Mouse (Mus musculus) hindbrain, embryonic 12.5 days (tissue): Measurements from ENCODE around the gene Kcnq5. TPM values are rescaled to one million over a fixed set of nuclear protein-coding genes. Genes with fewer than 3 reads are reported as not detected.
"Not testable (repeated sequence)": the region's sequence is repeated elsewhere in the genome, so short reads cannot be mapped to it uniquely, and the experiment has no call there.

Experiments used
- ATAC-seq: fragments of 200-750 bp; cut with Nextera tagmentation; 2 replicates; pipeline ENCODE4 v1.8.0; 2017; ENCODE audit warnings: moderate TSS enrichment; ENCODE audit not compliant: low FRiP score
- H3K27ac ChIP-seq: fragments of 300-500 bp; sonication (generic); 2 replicates; pipeline ENCODE4 v1.5.1; 2016; ENCODE audit warnings: mild to moderate bottlenecking
- H3K27me3 ChIP-seq: fragments of 300-500 bp; sonication (generic); 2 replicates; pipeline ENCODE4 v1.6.1; 2016; ENCODE audit warnings: mild to moderate bottlenecking
- H3K36me3 ChIP-seq: fragments of 300-500 bp; sonication (generic); 2 replicates; pipeline ENCODE4 v1.6.1; 2016; ENCODE audit warnings: mild to moderate bottlenecking
- H3K4me1 ChIP-seq: fragments of 300-500 bp; sonication (generic); 2 replicates; pipeline ENCODE4 v1.6.1; 2016
- H3K4me2 ChIP-seq: fragments of 300-500 bp; sonication (generic); replicated peaks from 2 replicates; pipeline ENCODE4 v1.6.1; 2016; ENCODE audit warnings: mild to moderate bottlenecking
- H3K4me3 ChIP-seq: fragments of 300-500 bp; sonication (generic); 2 replicates; pipeline ENCODE4 v1.5.1; 2016; ENCODE audit warnings: mild to moderate bottlenecking
- H3K9ac ChIP-seq: fragments of 300-500 bp; sonication (generic); 2 replicates; pipeline ENCODE4 v1.6.1; 2016; ENCODE audit warnings: mild to moderate bottlenecking, moderate library complexity
- H3K9me3 ChIP-seq: fragments of 300-500 bp; sonication (generic); replicated peaks from 2 replicates; pipeline ENCODE4 v1.6.1; 2016; ENCODE audit warnings: mild to moderate bottlenecking
- WGBS: fragments of 180-500 bp; shearing (Covaris S2); methylation state at CpG from one replicate; pipeline ENCODE4 v1.1.7; 2016; 5-methylcytosine and 5-hydroxymethylcytosine counted together
- polyA plus RNA-seq: library from polyadenylated mRNA; unstranded; fragments of >200 nt; fragmentation: Nextera tagmentation; extraction: Ambion mirVana; gene quantifications from 2 replicates; pipeline ENCODE4 v1.2.1, GENCODE M21; 2016

The Kcnq5 gene
- polyA plus RNA-seq, 1 experiment from 2014 or later = 2.3 TPM

DNA sequence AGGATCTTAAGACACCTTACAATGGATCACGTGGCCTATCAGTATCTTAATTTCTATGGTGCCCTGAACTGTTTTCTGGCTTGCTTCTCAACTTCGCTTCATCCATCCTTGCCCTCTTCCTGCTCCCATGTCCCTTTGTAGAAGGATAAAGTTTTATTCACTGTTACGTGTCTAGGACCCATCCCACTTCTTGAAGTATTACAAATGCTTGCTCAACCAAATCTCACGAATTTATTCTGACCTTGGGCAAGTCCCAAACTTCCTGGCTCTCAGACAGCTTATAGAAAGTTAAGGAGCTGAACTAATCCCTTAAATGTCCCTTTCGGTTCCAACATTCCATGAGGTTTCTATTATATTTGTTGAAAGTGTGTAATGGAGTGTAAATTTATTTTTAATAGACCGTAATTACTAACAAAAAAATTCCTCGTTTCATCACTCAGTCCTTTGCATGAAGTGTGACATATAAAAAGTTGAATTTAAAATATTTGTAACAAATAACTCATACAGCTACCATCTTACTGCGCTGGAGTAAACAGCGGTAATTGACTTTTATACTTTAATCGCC lies 141.6 kb downstream of the Kcnq5 start:
- H3K4me1 ChIP-seq = no peaks in the 10 kb centered on the region
- no peaks in the 10 kb centered on the region for H3K27me3 ChIP-seq
- ATAC-seq = no peak
- no peaks in the 10 kb centered on the region for H3K36me3 ChIP-seq
- no peaks in the 10 kb centered on the region for H3K9me3 ChIP-seq
- H3K4me3 ChIP-seq = no peak overlapping the region
- H3K27ac ChIP-seq = no peak overlapping the region
- 51% methylated on average over 10 of the region's 10 CpGs for WGBS
- H3K9ac ChIP-seq = no peak overlapping the region
- H3K4me2 ChIP-seq = no peak overlapping the region

DNA sequence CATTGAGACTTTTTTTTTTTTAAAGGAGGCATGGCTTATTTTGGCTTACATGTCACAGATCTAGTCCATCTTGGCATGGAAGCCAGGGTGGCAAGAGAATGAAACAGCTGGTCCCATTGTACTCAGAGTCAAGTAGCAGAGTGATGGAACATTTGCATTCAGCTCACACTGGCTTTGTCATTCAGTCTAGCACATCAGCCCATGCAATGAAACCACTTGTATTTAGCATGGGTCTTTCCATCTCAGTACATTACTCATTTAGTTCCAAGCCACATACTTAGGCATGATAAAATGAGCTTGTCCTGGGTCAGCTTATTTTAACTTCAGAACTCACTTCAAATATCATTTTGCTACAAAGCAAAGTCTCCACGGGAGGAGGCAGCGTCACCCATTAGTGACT lies 156.7 kb downstream of the Kcnq5 start:
- Histone ChIP-seq H3K36me3 (no peaks in the 10 kb centered on the region), H3K4me3 (no peak overlapping the region), H3K9me3 (no peaks in the 10 kb centered on the region), H3K27ac (no peak overlapping the region), H3K4me2 (no peak overlapping the region), H3K4me1 (no peaks in the 10 kb centered on the region), H3K9ac (no peak overlapping the region), H3K27me3 (no peaks in the 10 kb centered on the region)
- 73% methylated on average over 2 of the region's 2 CpGs for WGBS
- peak; percentile 67 for ATAC-seq

DNA sequence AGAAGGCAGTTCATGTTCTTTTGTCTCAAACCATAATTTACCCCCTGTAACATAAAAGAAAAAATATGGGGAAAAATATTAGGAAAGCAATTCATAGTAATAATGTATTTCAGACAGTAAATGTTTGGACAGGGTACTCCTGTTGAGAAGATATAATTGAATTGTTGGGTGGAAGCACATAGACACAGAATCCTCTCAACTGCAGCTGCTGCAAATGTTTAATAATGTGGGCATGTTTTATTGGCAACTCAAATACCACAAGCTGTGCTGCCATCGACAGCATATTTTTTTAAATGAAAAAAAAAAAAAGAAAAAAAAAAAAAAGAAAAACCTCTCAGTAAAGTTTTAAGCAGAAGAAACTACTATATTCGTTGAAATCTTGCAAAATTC lies 157.3 kb downstream of the Kcnq5 start:
- ATAC-seq = no peak
- Histone ChIP-seq H3K9ac (no peak overlapping the region), H3K4me2 (no peak overlapping the region), H3K36me3 (no peaks in the 10 kb centered on the region), H3K9me3 (no peaks in the 10 kb centered on the region), H3K4me1 (no peaks in the 10 kb centered on the region), H3K27me3 (no peaks in the 10 kb centered on the region), H3K27ac (no peak overlapping the region), H3K4me3 (no peak overlapping the region)
- 75% methylated on average over 2 of the region's 2 CpGs for WGBS

DNA sequence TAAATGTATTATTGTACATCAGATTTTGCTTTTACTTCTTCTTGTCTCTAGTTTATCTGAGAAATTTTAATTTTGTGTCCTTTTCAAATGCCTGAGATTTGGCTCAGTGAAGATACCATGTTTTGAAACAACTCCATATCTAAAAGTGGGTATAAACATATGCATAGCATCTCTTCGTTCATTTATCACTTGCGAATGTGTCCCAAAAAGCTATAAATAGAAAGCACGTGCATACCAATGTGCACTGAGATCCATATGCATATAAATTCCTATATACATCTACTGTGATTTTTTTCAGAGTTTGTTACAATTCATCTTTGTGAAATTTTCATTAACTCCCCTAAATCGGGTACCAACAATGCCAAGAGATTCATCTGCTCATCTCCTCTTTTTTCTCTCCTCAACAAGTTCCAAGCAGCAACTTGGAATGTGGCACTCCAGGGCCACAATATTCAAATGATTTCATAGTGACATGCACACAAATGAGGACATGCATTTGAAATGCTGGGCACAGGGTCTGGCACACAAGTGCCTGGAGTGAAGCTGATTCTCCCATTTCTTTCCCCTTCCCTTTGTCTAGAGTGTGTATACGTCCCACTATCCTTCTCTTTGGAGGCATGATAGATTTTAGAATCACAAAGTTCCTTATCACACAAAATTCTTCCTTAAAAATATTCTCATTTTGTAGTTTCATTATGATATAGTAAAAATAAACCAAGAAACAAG lies 157.8 kb downstream of the Kcnq5 start:
- H3K4me1 ChIP-seq = no peaks in the 10 kb centered on the region
- H3K27me3 ChIP-seq = no peaks in the 10 kb centered on the region
- no peaks in the 10 kb centered on the region for H3K9me3 ChIP-seq
- H3K4me3 ChIP-seq = no peak overlapping the region
- ATAC-seq = no peak
- H3K27ac ChIP-seq = no peak overlapping the region
- no peak overlapping the region for H3K9ac ChIP-seq
- no peaks in the 10 kb centered on the region for H3K36me3 ChIP-seq
- WGBS = 81% methylated on average over 5 of the region's 5 CpGs
- H3K4me2 ChIP-seq = no peak overlapping the region

DNA sequence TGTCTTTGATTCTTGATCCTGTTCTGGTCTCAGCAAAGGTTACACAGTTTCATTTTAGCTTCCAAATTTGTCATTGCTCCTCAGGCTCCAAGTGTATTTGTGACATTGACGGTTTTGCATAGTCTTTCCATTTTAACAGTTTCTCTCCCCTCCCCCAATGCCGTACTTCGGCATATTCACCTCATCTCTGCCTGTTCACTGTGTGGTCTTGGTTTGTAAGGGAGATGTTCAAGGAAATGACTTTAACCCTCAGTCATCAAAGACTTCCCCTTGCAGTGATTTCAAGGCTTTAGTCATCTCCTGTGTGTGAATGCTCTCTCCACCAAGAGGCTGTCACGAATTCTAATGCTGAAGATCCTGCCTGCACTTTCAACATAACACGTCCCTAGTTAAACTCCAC lies 181.0 kb downstream of the Kcnq5 start:
- H3K4me1 ChIP-seq = no peaks in the 10 kb centered on the region
- H3K27ac ChIP-seq = no peak overlapping the region
- no peaks in the 10 kb centered on the region for H3K9me3 ChIP-seq
- ATAC-seq = no peak
- 82% methylated on average over 5 of the region's 5 CpGs for WGBS
- no peak overlapping the region for H3K4me2 ChIP-seq
- H3K9ac ChIP-seq = no peak overlapping the region
- H3K36me3 ChIP-seq = no peaks in the 10 kb centered on the region
- no peaks in the 10 kb centered on the region for H3K27me3 ChIP-seq
- H3K4me3 ChIP-seq = no peak overlapping the region

DNA sequence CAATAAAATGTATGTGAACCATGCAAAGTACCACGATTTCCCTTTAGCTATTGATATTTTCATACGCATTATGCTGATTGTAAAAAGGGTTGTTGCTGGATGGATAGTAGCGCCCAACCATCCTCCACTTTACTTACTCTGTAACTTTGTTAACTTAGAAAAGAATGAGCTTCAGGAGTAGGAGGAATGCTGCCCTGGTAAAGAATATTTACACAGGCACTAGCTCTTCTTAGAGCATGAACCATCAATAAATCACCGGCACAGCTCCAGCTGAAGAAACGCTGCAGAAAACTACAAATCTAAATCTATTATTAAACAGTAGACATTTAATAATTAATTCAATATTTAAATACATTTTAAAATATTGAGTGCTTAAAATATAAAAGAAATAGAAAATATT lies 184.2 kb downstream of the Kcnq5 start:
- no peak for ATAC-seq
- 92% methylated on average over 5 of the region's 5 CpGs for WGBS

DNA sequence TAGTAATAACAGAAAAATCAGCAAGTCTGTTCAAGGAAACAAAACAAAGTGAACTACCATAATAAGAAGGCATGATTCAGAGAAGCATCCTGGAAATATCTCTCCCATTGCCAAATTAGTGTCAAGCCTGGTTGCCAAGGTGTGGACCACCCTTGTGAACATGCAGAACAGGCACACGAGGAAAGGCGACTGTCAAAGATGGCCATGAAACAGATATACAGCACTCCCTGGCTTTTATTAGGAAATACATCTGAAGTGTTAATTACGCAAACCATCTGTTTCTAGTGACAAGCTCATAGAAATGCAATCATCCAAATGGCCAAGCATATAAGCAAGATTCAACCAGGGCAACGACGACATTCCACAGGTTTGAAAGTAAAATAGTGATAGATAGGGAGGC lies 187.8 kb downstream of the Kcnq5 start:
- Histone ChIP-seq H3K9ac (no peak overlapping the region), H3K27me3 (no peaks in the 10 kb centered on the region), H3K27ac (no peak overlapping the region), H3K4me2 (no peak overlapping the region), H3K9me3 (no peaks in the 10 kb centered on the region), H3K4me3 (no peak overlapping the region), H3K4me1 (no peaks in the 10 kb centered on the region), H3K36me3 (no peaks in the 10 kb centered on the region)
- ATAC-seq = no peak
- WGBS = 83% methylated on average over 5 of the region's 5 CpGs

More for the DNA sequence above, 184.2 kb downstream of the Kcnq5 start:
- Histone ChIP-seq H3K9ac (no peak overlapping the region), H3K4me2 (no peak overlapping the region), H3K36me3 (no peaks in the 10 kb centered on the region), H3K27ac (no peak overlapping the region), H3K27me3 (no peaks in the 10 kb centered on the region), H3K4me3 (no peak overlapping the region), H3K9me3 (no peaks in the 10 kb centered on the region), H3K4me1 (no peaks in the 10 kb centered on the region)

DNA sequence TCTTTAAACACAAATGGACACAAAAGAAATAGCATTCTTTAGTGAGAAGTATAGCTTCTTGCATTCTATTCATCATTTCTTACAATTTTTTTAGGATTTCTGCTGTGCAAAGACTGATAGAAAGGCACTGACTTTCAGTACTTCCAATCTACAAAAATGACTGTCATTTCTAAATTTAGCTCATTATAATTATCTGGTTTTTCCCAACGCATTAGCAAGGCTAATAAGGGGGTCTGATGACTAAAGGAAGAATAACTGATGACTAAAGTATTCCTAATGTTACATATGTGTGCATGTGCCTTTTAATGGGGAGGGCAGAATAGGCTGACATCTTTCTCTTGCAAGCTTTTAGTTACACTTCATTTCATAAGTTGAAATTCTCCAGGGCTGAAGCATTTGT lies 191.2 kb downstream of the Kcnq5 start:
- no peak overlapping the region for H3K27ac ChIP-seq
- WGBS = 87% methylated on average over 1 of the region's 1 CpGs
- no peak for ATAC-seq
- H3K9ac ChIP-seq = no peak overlapping the region
- H3K36me3 ChIP-seq = no peaks in the 10 kb centered on the region
- no peaks in the 10 kb centered on the region for H3K27me3 ChIP-seq
- no peaks in the 10 kb centered on the region for H3K4me1 ChIP-seq
- no peak overlapping the region for H3K4me3 ChIP-seq
- H3K9me3 ChIP-seq = no peaks in the 10 kb centered on the region
- H3K4me2 ChIP-seq = no peak overlapping the region

DNA sequence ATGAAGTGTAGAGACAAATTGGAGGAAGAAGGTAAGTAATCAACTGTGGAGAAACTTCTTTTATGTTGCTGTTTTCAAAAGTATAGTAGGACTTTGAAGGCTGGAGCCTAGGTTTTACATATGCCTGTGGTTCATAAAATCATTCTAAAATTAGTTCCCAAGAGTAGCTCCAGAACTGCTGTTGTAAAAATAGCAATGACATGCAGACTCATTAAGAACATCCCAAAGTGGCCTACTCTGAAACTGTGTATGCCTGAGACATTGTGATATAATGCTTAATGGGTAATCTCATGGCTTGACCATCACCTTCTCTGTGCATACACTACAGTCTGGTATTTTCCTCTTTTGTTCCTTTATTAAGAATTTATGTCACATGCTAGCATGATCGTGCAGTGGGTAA lies 212.4 kb downstream of the Kcnq5 start:
- H3K36me3 ChIP-seq = no peaks in the 10 kb centered on the region
- no peak for ATAC-seq
- H3K9ac ChIP-seq = no peak overlapping the region
- H3K27me3 ChIP-seq = no peaks in the 10 kb centered on the region
- no peaks in the 10 kb centered on the region for H3K4me1 ChIP-seq
- no peak overlapping the region for H3K27ac ChIP-seq
- no peak overlapping the region for H3K4me3 ChIP-seq
- H3K9me3 ChIP-seq = no peaks in the 10 kb centered on the region
- no peak overlapping the region for H3K4me2 ChIP-seq
- 96% methylated on average over 1 of the region's 1 CpGs for WGBS

DNA sequence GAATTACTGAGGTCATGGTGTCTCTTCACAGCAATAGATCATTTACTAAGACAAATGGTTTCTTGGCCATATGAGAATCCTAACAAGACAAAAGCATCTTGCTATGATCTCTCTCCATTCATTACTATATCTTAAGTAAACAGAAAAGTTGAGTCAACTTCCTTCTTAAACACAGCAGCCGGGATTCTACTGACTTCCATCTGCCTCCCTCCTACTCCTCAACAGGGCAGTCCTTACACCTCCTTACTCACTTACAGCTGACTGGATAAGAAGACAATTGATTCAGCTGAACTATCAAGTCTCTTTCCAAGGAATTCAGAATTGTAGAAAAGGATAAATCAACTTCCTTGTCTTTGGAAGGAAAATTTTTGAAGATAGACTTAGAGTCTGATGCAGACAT lies 232.6 kb downstream of the Kcnq5 start:
- no peak overlapping the region for H3K4me3 ChIP-seq
- WGBS = 80% methylated on average over 1 of the region's 1 CpGs
- H3K4me2 ChIP-seq = no peak overlapping the region
- no peaks in the 10 kb centered on the region for H3K9me3 ChIP-seq
- no peak overlapping the region for H3K27ac ChIP-seq
- no peak overlapping the region for H3K9ac ChIP-seq
- H3K4me1 ChIP-seq = no peaks in the 10 kb centered on the region
- H3K27me3 ChIP-seq = no peaks in the 10 kb centered on the region
- no peaks in the 10 kb centered on the region for H3K36me3 ChIP-seq
- ATAC-seq = no peak

DNA sequence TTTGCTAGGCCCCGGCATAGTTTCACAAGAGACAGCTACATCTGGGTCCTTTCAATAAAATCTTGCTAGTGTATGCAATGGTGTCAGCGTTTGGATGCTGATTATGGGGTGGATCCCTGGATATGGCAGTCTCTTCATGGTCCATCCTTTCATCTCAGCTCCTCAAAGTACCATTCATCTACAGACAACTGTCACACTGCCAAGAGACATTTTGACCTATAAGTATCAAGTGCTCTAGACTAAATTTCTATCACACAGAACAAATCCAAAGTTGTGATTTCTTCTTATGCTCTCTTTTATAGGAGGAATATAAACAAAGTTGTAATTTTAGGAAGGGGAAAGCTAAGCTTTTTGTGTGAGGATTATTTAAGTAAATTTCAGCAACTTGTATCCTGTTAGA lies 238.5 kb downstream of the Kcnq5 start:
- ATAC-seq, H3K4me2 ChIP-seq, H3K36me3 ChIP-seq, H3K4me1 ChIP-seq, H3K9me3 ChIP-seq, H3K27ac ChIP-seq, H3K9ac ChIP-seq, H3K4me3 ChIP-seq, H3K27me3 ChIP-seq: not testable (repeated sequence)
- WGBS = 69% methylated on average over 2 of the region's 2 CpGs

DNA sequence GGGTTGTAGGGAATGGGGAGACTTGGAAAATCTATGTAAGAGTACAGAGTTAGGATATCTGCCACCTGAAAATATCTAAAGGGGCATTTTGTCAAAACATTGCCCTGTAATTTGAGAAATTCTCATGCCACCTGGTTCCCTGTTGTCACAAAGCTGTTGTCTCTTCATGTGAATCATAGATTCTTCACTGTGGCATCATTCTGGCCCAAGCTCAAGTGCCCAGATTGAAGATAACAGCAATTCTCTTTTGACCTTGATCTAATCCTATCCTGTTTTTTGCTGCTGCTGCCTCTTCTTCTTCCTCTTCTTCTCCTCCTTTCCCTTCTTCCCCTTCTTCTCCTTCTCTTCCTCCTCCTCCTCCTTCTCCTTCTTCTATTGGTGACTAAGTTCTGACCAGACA lies 240.5 kb downstream of the Kcnq5 start:
- H3K9ac ChIP-seq = no peak overlapping the region
- H3K4me2 ChIP-seq = no peak overlapping the region
- no peaks in the 10 kb centered on the region for H3K36me3 ChIP-seq
- no peaks in the 10 kb centered on the region for H3K4me1 ChIP-seq
- ATAC-seq = no peak
- no peaks in the 10 kb centered on the region for H3K9me3 ChIP-seq
- no peak overlapping the region for H3K4me3 ChIP-seq
- H3K27me3 ChIP-seq = no peaks in the 10 kb centered on the region
- H3K27ac ChIP-seq = no peak overlapping the region

DNA sequence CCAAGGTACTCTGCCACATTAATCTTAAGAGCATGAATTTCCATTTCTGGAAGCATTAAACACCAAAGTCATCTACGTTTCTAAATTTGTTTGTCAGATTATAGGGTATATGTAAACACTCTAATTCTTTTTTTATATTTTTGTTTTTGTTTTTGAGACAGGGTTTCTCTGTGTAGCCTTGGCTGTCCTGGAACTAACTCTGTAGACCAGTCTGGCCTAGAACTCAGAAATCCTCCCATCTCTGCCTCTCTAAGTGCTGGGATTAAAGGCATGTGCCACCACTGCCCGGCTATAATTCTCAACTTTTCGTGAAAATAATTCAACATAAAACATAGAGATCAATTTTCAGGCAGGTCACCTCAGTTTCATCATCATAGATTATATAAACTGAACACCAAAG lies 246.9 kb downstream of the Kcnq5 start:
- ATAC-seq = no peak
- H3K9ac ChIP-seq = no peak overlapping the region
- 87% methylated on average over 3 of the region's 3 CpGs for WGBS
- H3K4me1 ChIP-seq = no peaks in the 10 kb centered on the region
- no peaks in the 10 kb centered on the region for H3K36me3 ChIP-seq
- H3K4me3 ChIP-seq = no peak overlapping the region
- H3K27me3 ChIP-seq = no peaks in the 10 kb centered on the region
- no peak overlapping the region for H3K27ac ChIP-seq
- H3K4me2 ChIP-seq = no peak overlapping the region
- no peaks in the 10 kb centered on the region for H3K9me3 ChIP-seq
